Mouse (Mus musculus): Measurements from ENCODE around the gene Bbip1. TPM values are rescaled to one million over a fixed set of nuclear protein-coding genes. Genes with fewer than 3 reads are reported as not detected.

Bbip1 gene
- total RNA-seq, 2 experiments from 2014 or later, result 58.4 to 58.6 TPM

- intact Hi-C loops (cut with DNase I), result no loop called here
- DNase-seq (ENCODE audit: low spot score in 2 of 2), result no peak
These were observed 49.8 kb downstream of the Bbip1 start for GRCm38 (mm10) chr19:53894538-53895121.

- intact Hi-C loops (cut with DNase I), result no loop called here
These were observed 50.7 kb downstream of the Bbip1 start for GRCm38 (mm10) chr19:53893711-53894171.

GRCm38 (mm10) chr19:53892838-53893359 lies 51.5 kb downstream of the Bbip1 start:
- DNase-seq (ENCODE audit: low spot score in 2 of 2), result peak in 1 of 2 experiments; percentile 55
- intact Hi-C loops (cut with DNase I), result no loop called here

More at GRCm38 (mm10) chr19:53893711-53894171, 50.7 kb downstream of the Bbip1 start:
- DNase-seq (ENCODE audit: low spot score in 2 of 2), result no peak

GRCm38 (mm10) chr19:53892061-53892460 lies 52.4 kb downstream of the Bbip1 start, which contains the start of gene Pdcd4:
Pdcd4 (plus strand) TSS chr19:53892231.
- intact Hi-C loops (cut with DNase I), result no loop called here
- no peak for DNase-seq (ENCODE audit: low spot score in 2 of 2)

- DNase-seq (ENCODE audit: low spot score in 2 of 2), result no peak
- intact Hi-C loops (cut with DNase I), result no loop called here
These were observed 52.9 kb downstream of the Bbip1 start for GRCm38 (mm10) chr19:53891569-53891968.

- intact Hi-C loops (cut with DNase I), result no loop called here
- DNase-seq (ENCODE audit: low spot score in 2 of 2), result no peak
These were observed 53.6 kb downstream of the Bbip1 start for GRCm38 (mm10) chr19:53890781-53891251.

- intact Hi-C loops (cut with DNase I), result no loop called here
- DNase-seq (ENCODE audit: low spot score in 2 of 2), result no peak
These were observed 54.2 kb downstream of the Bbip1 start for GRCm38 (mm10) chr19:53890274-53890673.

GRCm38 (mm10) chr19:53889555-53889954 lies 54.9 kb downstream of the Bbip1 start:
- intact Hi-C loops (cut with DNase I), result no loop called here
- DNase-seq (ENCODE audit: low spot score in 2 of 2), result no peak

- intact Hi-C loops (cut with DNase I), result no loop called here
- no peak for DNase-seq (ENCODE audit: low spot score in 2 of 2)
These were observed 56.1 kb downstream of the Bbip1 start for GRCm38 (mm10) chr19:53888331-53888730.

- intact Hi-C loops (cut with DNase I), result no loop called here
- DNase-seq (ENCODE audit: low spot score in 2 of 2), result no peak
These were observed 56.6 kb downstream of the Bbip1 start for GRCm38 (mm10) chr19:53887822-53888221.

- DNase-seq (ENCODE audit: low spot score in 2 of 2), result no peak
- intact Hi-C loops (cut with DNase I), result no loop called here
These were observed 57.7 kb downstream of the Bbip1 start for GRCm38 (mm10) chr19:53886576-53887370.

GRCm38 (mm10) chr19:53885450-53885849 lies 59.0 kb downstream of the Bbip1 start:
- intact Hi-C loops (cut with DNase I), result no loop called here

GRCm38 (mm10) chr19:53881786-53882185 lies 62.6 kb downstream of the Bbip1 start:
- DNase-seq (ENCODE audit: low spot score in 2 of 2), result no peak
- intact Hi-C loops (cut with DNase I), result no loop called here

More at GRCm38 (mm10) chr19:53885450-53885849, 59.0 kb downstream of the Bbip1 start:
- DNase-seq (ENCODE audit: low spot score in 2 of 2), result no peak

- intact Hi-C loops (cut with DNase I), result no loop called here
These were observed 64.0 kb downstream of the Bbip1 start for GRCm38 (mm10) chr19:53880460-53880859.

More at GRCm38 (mm10) chr19:53880460-53880859, 64.0 kb downstream of the Bbip1 start:
- no peak for DNase-seq (ENCODE audit: low spot score in 2 of 2)

Other genes with a start within 250 kb of the Bbip1 start
- 100 to 1,000 TPM in 1 of 2 experiments, 10 to 100 TPM in 1; 97.3 to 105 TPM for gene Pdcd4, start 52.4 kb downstream of the Bbip1 start, total RNA-seq (2021)
- gene Shoc2, start 321 bp downstream of the Bbip1 start, total RNA-seq (2021), result 10 to 100 TPM; 52.0 to 53.6 TPM
- 10 to 100 TPM; 22.5 to 22.9 TPM for gene Adra2a, start 99.5 kb upstream of the Bbip1 start, total RNA-seq (2021)